Mouse (Mus musculus) heart, embryonic 15.5 days (tissue): Measurements from ENCODE around the gene Ifit1bl2. TPM values are rescaled to one million over a fixed set of nuclear protein-coding genes. Genes with fewer than 3 reads are reported as not detected.

Source experiments
- ATAC-seq: fragments of 200-750 bp; cut with Nextera tagmentation; replicated peaks from 2 replicates; pipeline ENCODE4 v1.8.0; 2017; ENCODE audit warnings: low read depth, moderate TSS enrichment; ENCODE audit not compliant: insufficient number of reproducible peaks, insufficient read depth, low FRiP score
- H3K27ac ChIP-seq: fragments of 300-500 bp; sonication (generic); 2 replicates; pipeline ENCODE4 v1.5.1; 2015; ENCODE audit warnings: mild to moderate bottlenecking, inconsistent platforms
- H3K27me3 ChIP-seq: fragments of 300-500 bp; sonication (generic); 2 replicates; pipeline ENCODE4 v1.6.1; 2015; ENCODE audit warnings: inconsistent platforms
- H3K36me3 ChIP-seq: fragments of 300-500 bp; sonication (generic); 2 replicates; pipeline ENCODE4 v1.6.1; 2015; ENCODE audit warnings: mild to moderate bottlenecking, inconsistent platforms
- H3K4me1 ChIP-seq: fragments of 300-500 bp; sonication (generic); replicated peaks from 2 replicates; pipeline ENCODE4 v1.6.1; 2015; ENCODE audit warnings: inconsistent platforms
- H3K4me2 ChIP-seq: fragments of 300-500 bp; sonication (generic); 2 replicates; pipeline ENCODE4 v1.6.1; 2015; ENCODE audit warnings: inconsistent platforms, mild to moderate bottlenecking, moderate library complexity
- H3K4me3 ChIP-seq: fragments of 300-500 bp; sonication (generic); 2 replicates; pipeline ENCODE4 v1.5.1; 2015; ENCODE audit warnings: mild to moderate bottlenecking, inconsistent platforms
- H3K9ac ChIP-seq: fragments of 300-500 bp; sonication (generic); 2 replicates; pipeline ENCODE4 v1.6.1; 2015; ENCODE audit warnings: mild to moderate bottlenecking, inconsistent platforms
- H3K9me3 ChIP-seq: fragments of 300-500 bp; sonication (generic); replicated peaks from 2 replicates; pipeline ENCODE4 v1.6.1; 2016; ENCODE audit warnings: inconsistent platforms
- WGBS: fragments of 180-500 bp; shearing (Covaris S2); methylation state at CpG from one replicate; pipeline ENCODE4 v1.1.7; 2015; ENCODE audit warnings: mixed read lengths; 5-methylcytosine and 5-hydroxymethylcytosine counted together
- polyA plus RNA-seq: library from polyadenylated mRNA; unstranded; fragments of >200 nt; fragmentation: Nextera tagmentation; extraction: Ambion mirVana; gene quantifications from 2 replicates; pipeline ENCODE4 v1.2.1, GENCODE M21; 2015

The Ifit1bl2 gene
- polyA plus RNA-seq: 1.1 and 1.3 TPM in 2 replicates

- Histone ChIP-seq H3K36me3 (no peaks in the 10 kb centered on the region), H3K4me1 (peaks cover 3% of the 10 kb centered on the region; the same call in 1 of the 2 replicates), H3K27ac (no peak within 1 kb of the TSS), H3K27me3 (no peaks in the 10 kb centered on the region), H3K9ac (no peak within 1 kb of the TSS), H3K4me2 (peak within 1 kb of the TSS; percentile 39), H3K4me3 (peak within 1 kb of the TSS; percentile 14), H3K9me3 (no peaks in the 10 kb centered on the region)
- ATAC-seq: no peak
- 18% methylated on average over 4 of the region's 4 CpGs for WGBS
Measured at GRCm38 (mm10) chr19:34640623-34641022, at the start of gene Ifit1bl2, which contains the start of gene Ifit1. TSS of gene Ifit1bl2 (minus strand) at chr19:34640743. TSS of gene Ifit1 (plus strand) at chr19:34640871.

- Histone ChIP-seq H3K4me3 (no peak overlapping the region), H3K9me3 (no peaks in the 10 kb centered on the region), H3K4me1 (no peaks in the 10 kb centered on the region), H3K27ac (no peak overlapping the region), H3K27me3 (no peaks in the 10 kb centered on the region), H3K36me3 (no peaks in the 10 kb centered on the region), H3K9ac (no peak overlapping the region), H3K4me2 (no peak overlapping the region)
- ATAC-seq: no peak
- 98% methylated on average over 1 of the region's 1 CpGs for WGBS
Measured at GRCm38 (mm10) chr19:34685530-34685929, 45.0 kb upstream of the Ifit1bl2 start.

GRCm38 (mm10) chr19:34684857-34685256 is 44.3 kb upstream of the Ifit1bl2 start:
- ATAC-seq: no peak
- WGBS: 40% methylated on average over 1 of the region's 1 CpGs
- Histone ChIP-seq H3K9me3 (no peaks in the 10 kb centered on the region), H3K27ac (no peak overlapping the region), H3K4me2 (no peak overlapping the region), H3K4me3 (no peak overlapping the region), H3K36me3 (no peaks in the 10 kb centered on the region), H3K9ac (no peak overlapping the region), H3K4me1 (no peaks in the 10 kb centered on the region), H3K27me3 (no peaks in the 10 kb centered on the region)

DNA sequence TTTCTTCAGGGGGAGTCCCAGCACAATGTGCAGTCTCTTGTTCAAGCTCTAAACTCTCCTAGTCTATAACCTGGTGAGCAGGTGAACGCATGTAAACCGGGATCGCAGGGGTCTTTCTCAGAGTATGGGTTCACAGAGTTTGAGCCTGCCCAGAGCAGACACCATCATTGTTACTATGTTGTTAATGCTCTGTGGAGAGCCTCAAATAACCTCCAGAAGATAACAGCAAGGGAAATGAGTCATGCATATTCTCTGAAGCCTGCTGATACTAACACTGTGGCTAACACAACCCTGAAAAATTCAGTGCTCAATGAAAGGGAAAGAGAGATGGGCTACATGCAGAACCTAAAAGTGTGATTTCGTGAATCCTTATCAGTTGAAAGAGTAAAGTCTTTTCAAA is 37.9 kb upstream of the Ifit1bl2 start:
- Histone ChIP-seq H3K9ac (no peak overlapping the region), H3K4me3 (no peak overlapping the region), H3K27ac (no peak overlapping the region), H3K4me2 (no peak overlapping the region), H3K36me3 (no peaks in the 10 kb centered on the region), H3K4me1 (peaks cover 4% of the 10 kb centered on the region; the same call in 1 of the 2 replicates), H3K9me3 (no peaks in the 10 kb centered on the region), H3K27me3 (no peaks in the 10 kb centered on the region)
- peak; percentile 50; the same call in 1 of the 2 replicates for ATAC-seq
- 43% methylated on average over 4 of the region's 4 CpGs for WGBS

- H3K4me2 ChIP-seq: no peak overlapping the region
- H3K27me3 ChIP-seq: no peaks in the 10 kb centered on the region
- no peak for ATAC-seq
- WGBS: 59% methylated on average over 7 of the region's 7 CpGs
- no peaks in the 10 kb centered on the region for H3K36me3 ChIP-seq
- no peak overlapping the region for H3K4me3 ChIP-seq
- H3K9ac ChIP-seq: no peak overlapping the region
- H3K4me1 ChIP-seq: peaks cover 3% of the 10 kb centered on the region; the same call in 1 of the 2 replicates
- no peaks in the 10 kb centered on the region for H3K9me3 ChIP-seq
- H3K27ac ChIP-seq: no peak overlapping the region
Measured at GRCm38 (mm10) chr19:34673476-34673875, 32.9 kb upstream of the Ifit1bl2 start.

- Histone ChIP-seq H3K27me3 (no peaks in the 10 kb centered on the region), H3K4me1 (peaks cover 7% of the 10 kb centered on the region), H3K4me3 (no peak overlapping the region), H3K27ac (no peak overlapping the region), H3K9ac (no peak overlapping the region), H3K4me2 (no peak overlapping the region), H3K36me3 (no peaks in the 10 kb centered on the region), H3K9me3 (no peaks in the 10 kb centered on the region)
- 2% methylated on average over 5 of the region's 5 CpGs for WGBS
- no peak for ATAC-seq
Measured at GRCm38 (mm10) chr19:34666127-34666526, 25.6 kb upstream of the Ifit1bl2 start.

GRCm38 (mm10) chr19:34662740-34663139 is 22.2 kb upstream of the Ifit1bl2 start:
- WGBS: 43% methylated on average over 5 of the region's 5 CpGs
- no peak for ATAC-seq
- Histone ChIP-seq H3K4me3 (no peak overlapping the region), H3K36me3 (no peaks in the 10 kb centered on the region), H3K4me1 (peaks cover 7% of the 10 kb centered on the region), H3K27ac (peak overlapping the region; percentile 69), H3K27me3 (no peaks in the 10 kb centered on the region), H3K9me3 (no peaks in the 10 kb centered on the region), H3K4me2 (peak overlapping the region; percentile 59), H3K9ac (no peak overlapping the region)

- H3K27ac ChIP-seq: peak overlapping the region; percentile 69
- no peak overlapping the region for H3K9ac ChIP-seq
Measured at GRCm38 (mm10) chr19:34662067-34662507, 21.5 kb upstream of the Ifit1bl2 start.

GRCm38 (mm10) chr19:34656511-34657298 is 16.2 kb upstream of the Ifit1bl2 start:
- Histone ChIP-seq H3K4me3 (no peak overlapping the region), H3K9me3 (no peaks in the 10 kb centered on the region), H3K9ac (no peak overlapping the region), H3K36me3 (no peaks in the 10 kb centered on the region), H3K27me3 (no peaks in the 10 kb centered on the region), H3K4me2 (no peak overlapping the region), H3K27ac (no peak overlapping the region), H3K4me1 (peaks cover 15% of the 10 kb centered on the region; the same call in 1 of the 2 replicates)
- 0 out of 2 replicates have a peak, but pooled peaks have one; percentile 64 for ATAC-seq
- WGBS: 16% methylated on average over 2 of the region's 2 CpGs

More at GRCm38 (mm10) chr19:34662067-34662507, 21.5 kb upstream of the Ifit1bl2 start:
- Histone ChIP-seq H3K9me3 (no peaks in the 10 kb centered on the region), H3K36me3 (no peaks in the 10 kb centered on the region), H3K27me3 (no peaks in the 10 kb centered on the region), H3K4me2 (peak overlapping the region; percentile 59), H3K4me1 (peaks cover 9% of the 10 kb centered on the region), H3K4me3 (peak overlapping the region; percentile 48)
- peak; percentile 94 for ATAC-seq
- 7% methylated on average over 13 of the region's 13 CpGs for WGBS

GRCm38 (mm10) chr19:34655227-34655805 is 14.8 kb upstream of the Ifit1bl2 start:
- no peak overlapping the region for H3K4me3 ChIP-seq
- H3K9ac ChIP-seq: no peak overlapping the region
- WGBS: 89% methylated on average over 10 of the region's 10 CpGs
- H3K36me3 ChIP-seq: no peaks in the 10 kb centered on the region
- ATAC-seq: no peak
- no peak overlapping the region for H3K27ac ChIP-seq
- H3K27me3 ChIP-seq: no peaks in the 10 kb centered on the region
- H3K4me2 ChIP-seq: no peak overlapping the region
- H3K4me1 ChIP-seq: peaks cover 12% of the 10 kb centered on the region; the same call in 1 of the 2 replicates
- no peaks in the 10 kb centered on the region for H3K9me3 ChIP-seq

GRCm38 (mm10) chr19:34650997-34651396 is 10.5 kb upstream of the Ifit1bl2 start:
- Histone ChIP-seq H3K27me3 (no peaks in the 10 kb centered on the region), H3K36me3 (no peaks in the 10 kb centered on the region), H3K9me3 (no peaks in the 10 kb centered on the region), H3K9ac (no peak overlapping the region), H3K27ac (no peak overlapping the region), H3K4me2 (no peak overlapping the region), H3K4me3 (no peak overlapping the region), H3K4me1 (no peaks in the 10 kb centered on the region)
- WGBS: 76% methylated on average over 6 of the region's 6 CpGs
- ATAC-seq: no peak
